Mouse (Mus musculus): ENCODE results near the gene 4930415O20Rik.

GRCm38 (mm10) chr15:98604041-98604575, 33.3 kb downstream of the 4930415O20Rik start:
- TF ChIP-seq EP300 (IDR thresholded peaks at IDR 0.05; ENCODE audit: low read depth) (no peak), CTCF (IDR thresholded peaks at IDR 0.05; ENCODE audit: low read depth) (no peak)

Data from liver, postnatal 0 days (tissue).